Mouse (Mus musculus) hindbrain, embryonic 15.5 days (tissue): Measurements from ENCODE around the gene Hpse2. TPM values are rescaled to one million over a fixed set of nuclear protein-coding genes. Genes with fewer than 3 reads are reported as not detected.
A peak's percentile ranks its signal among the peaks of the same experiment; 100 is the strongest.

ENCODE experiments used
- ATAC-seq: fragments of 200-750 bp; cut with Nextera tagmentation; 2 replicates; pipeline ENCODE4 v1.8.0; 2017; ENCODE audit warnings: low read depth, moderate number of reproducible peaks, moderate TSS enrichment; ENCODE audit not compliant: low FRiP score
- H3K27ac ChIP-seq: fragments of 300-500 bp; sonication (generic); replicated peaks from 2 replicates; pipeline ENCODE4 v1.5.1; 2015; ENCODE audit warnings: mild to moderate bottlenecking, inconsistent platforms
- H3K27me3 ChIP-seq: fragments of 300-500 bp; sonication (generic); 2 replicates; pipeline ENCODE4 v1.6.1; 2015; ENCODE audit warnings: control low read depth, inconsistent platforms
- H3K36me3 ChIP-seq: fragments of 300-500 bp; sonication (generic); 2 replicates; pipeline ENCODE4 v1.6.1; 2015; ENCODE audit warnings: control low read depth, inconsistent platforms
- H3K4me1 ChIP-seq: fragments of 300-500 bp; sonication (generic); replicated peaks from 2 replicates; pipeline ENCODE4 v1.6.1; 2015; ENCODE audit warnings: control low read depth, inconsistent platforms
- H3K4me2 ChIP-seq: fragments of 300-500 bp; sonication (generic); 2 replicates; pipeline ENCODE4 v1.6.1; 2015; ENCODE audit warnings: moderate library complexity, mild to moderate bottlenecking, inconsistent platforms
- H3K4me3 ChIP-seq: fragments of 300-500 bp; sonication (generic); 2 replicates; pipeline ENCODE4 v1.5.1; 2015; ENCODE audit warnings: mild to moderate bottlenecking, inconsistent platforms
- H3K9ac ChIP-seq: fragments of 300-500 bp; sonication (generic); 2 replicates; pipeline ENCODE4 v1.6.1; 2015; ENCODE audit warnings: inconsistent platforms
- H3K9me3 ChIP-seq: fragments of 300-500 bp; sonication (generic); 2 replicates; pipeline ENCODE4 v1.6.1; 2016; ENCODE audit warnings: control low read depth, inconsistent platforms
- WGBS: fragments of 180-500 bp; shearing (Covaris S2); methylation state at CpG from one replicate; pipeline ENCODE4 v1.1.7; 2015; 5-methylcytosine and 5-hydroxymethylcytosine counted together
- polyA plus RNA-seq: library from polyadenylated mRNA; unstranded; fragments of >200 nt; fragmentation: Nextera tagmentation; extraction: Ambion mirVana; gene quantifications from 2 replicates; pipeline ENCODE4 v1.2.1, GENCODE M21; 2015

Gene Hpse2
- polyA plus RNA-seq, 1 experiment from 2014 or later: 0.32 TPM

DNA sequence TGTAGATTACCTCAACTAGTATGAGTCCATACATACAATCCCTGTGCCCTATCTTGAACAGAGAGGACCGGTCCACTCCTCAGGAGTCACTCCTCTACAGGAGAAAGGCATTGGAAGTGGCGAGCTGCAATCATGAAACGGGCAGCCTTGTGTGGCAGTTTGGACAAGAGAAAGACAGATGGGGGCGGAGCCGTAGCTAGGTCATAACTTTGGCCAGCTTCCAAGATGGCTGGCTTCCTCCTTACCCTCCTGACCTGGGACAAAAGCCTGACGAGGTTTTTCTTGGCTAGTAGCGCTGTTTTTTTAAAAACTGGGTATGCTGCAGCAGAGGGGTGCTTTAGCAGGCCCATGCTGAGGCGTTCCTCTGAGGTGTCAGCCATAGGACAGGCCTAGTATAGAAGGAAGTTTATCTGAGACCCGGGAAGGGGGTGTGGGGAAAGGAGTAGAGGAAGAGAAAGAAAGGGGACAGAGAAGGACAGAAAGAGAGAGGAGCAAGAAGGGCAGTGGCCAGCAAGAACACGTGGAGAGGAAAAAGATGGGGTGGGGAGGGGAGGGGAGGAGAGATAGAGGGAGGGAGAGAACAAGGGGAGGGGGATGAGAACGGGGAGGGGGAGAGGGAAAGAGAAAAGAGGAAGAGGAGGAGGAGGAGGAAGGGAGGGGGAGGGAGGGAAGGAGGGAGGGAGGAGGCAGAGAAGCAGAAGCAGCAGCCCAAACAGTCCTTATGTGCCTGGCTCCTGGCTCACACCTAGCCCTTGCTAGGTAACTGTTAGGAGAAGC is 634.8 kb downstream of the Hpse2 start:
- ATAC-seq: peak; percentile 16; the same call in 1 of the 2 replicates
- Histone ChIP-seq H3K36me3 (no peaks in the 10 kb centered on the region), H3K27ac (peak overlapping the region; percentile 74), H3K27me3 (no peaks in the 10 kb centered on the region), H3K4me3 (no peak overlapping the region), H3K4me1 (peaks cover 27% of the 10 kb centered on the region), H3K4me2 (peak overlapping the region; percentile 57), H3K9me3 (no peaks in the 10 kb centered on the region), H3K9ac (no peak overlapping the region)
- 32% methylated on average over 11 of the region's 11 CpGs for WGBS

DNA sequence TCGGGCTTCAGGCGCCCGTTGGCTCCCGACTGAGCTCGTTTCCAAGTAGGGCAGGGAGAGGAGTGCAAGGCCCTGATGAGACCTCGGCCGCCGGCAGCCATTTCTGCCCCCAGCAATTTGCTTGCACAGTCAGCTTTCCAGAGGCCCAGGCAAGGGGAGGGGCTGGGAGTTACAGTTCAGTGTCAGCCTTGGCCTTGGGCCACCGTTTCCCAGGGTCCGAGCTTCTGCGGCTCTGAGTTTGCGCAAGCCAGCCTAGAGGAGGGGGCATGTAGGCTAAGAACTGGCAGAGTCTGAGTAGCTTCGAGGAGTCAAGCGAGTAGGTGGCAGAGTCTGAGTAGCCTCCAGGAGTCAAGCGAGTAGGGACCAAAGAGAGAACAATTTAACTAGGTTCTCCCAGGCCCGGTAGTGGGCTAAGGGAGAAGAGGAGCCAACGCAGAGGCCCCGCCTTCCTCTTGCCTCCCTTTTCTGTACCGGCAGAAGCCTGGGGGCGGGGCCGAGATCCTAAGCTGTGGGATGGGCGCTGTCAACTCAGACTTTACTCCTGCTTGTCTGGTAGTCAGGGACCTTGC is 635.7 kb downstream of the Hpse2 start, which contains the start of gene Pyroxd2:
Gene Pyroxd2 (minus strand): TSS at position 413 of the 569 bp plus-strand sequence.
- Histone ChIP-seq H3K9me3 (no peaks in the 10 kb centered on the region), H3K36me3 (no peaks in the 10 kb centered on the region), H3K27me3 (no peaks in the 10 kb centered on the region), H3K4me1 (peaks cover 27% of the 10 kb centered on the region), H3K9ac (peak within 1 kb of the TSS; percentile 40), H3K4me3 (peak within 1 kb of the TSS; percentile 34), H3K4me2 (peak within 1 kb of the TSS; percentile 57), H3K27ac (peak within 1 kb of the TSS; percentile 74)
- WGBS: 2% methylated on average over 22 of the region's 22 CpGs
- peak; percentile 91 for ATAC-seq

DNA sequence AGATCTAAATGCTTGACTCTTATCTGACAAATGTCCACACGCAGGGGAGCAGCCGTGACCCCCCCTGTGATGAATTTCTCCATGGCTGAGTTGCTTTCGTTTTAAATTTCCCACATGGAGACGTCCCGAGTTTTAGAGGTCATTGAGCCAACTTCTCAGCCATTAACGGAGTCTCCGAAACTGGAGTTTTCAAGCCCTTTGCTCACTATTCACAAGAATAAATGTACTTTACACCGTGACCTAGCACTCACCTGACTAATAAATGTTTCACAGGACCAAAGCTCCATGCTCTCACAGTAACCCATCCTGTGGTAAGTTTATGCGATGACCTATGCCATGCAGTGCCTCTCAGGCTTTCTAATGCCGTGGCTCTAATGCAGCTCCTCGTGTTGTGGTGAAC is 638.0 kb downstream of the Hpse2 start:
- no peaks in the 10 kb centered on the region for H3K9me3 ChIP-seq
- no peaks in the 10 kb centered on the region for H3K27me3 ChIP-seq
- no peak overlapping the region for H3K27ac ChIP-seq
- H3K36me3 ChIP-seq: no peaks in the 10 kb centered on the region
- 72% methylated on average over 11 of the region's 11 CpGs for WGBS
- ATAC-seq: no peak
- H3K4me3 ChIP-seq: no peak overlapping the region
- peaks cover 22% of the 10 kb centered on the region for H3K4me1 ChIP-seq
- no peak overlapping the region for H3K9ac ChIP-seq
- no peak overlapping the region for H3K4me2 ChIP-seq

DNA sequence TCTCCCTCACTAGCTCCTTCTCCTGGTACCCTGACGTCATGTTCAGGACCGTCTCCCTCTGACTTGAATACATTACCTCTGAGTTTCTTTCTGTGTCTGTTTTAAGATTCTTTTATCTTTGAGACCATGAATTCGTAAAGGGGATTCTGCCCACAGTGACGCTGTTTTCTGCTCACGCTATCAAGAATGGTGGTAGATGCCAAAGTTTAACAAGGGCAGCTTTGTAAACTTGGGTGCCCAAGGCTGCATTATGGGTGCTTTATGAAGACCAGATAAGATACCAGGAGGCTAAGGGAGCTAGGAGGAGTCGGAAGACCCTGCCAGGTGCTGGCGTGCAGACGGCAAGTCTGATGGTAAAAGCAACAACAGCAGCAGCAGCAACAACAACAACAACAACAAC is 641.5 kb downstream of the Hpse2 start:
- no peak for ATAC-seq

DNA sequence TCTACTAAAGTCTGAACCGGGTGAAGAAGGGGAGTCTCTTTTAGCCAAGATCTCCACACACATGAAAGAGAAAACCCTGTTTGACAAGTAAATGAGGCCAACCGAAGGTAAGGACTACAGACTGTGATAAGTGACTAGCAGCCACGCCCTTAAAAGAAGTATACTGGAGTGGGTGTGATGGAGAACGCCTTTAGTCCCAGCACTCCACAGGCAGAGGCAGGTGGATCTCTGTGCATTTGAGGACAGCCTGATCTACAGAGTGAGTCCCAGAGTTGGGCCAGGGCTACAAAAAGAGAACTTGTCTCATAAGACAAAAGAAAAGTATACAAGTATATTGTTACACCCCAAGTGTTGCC is 642.3 kb downstream of the Hpse2 start:
- no peak overlapping the region for H3K4me2 ChIP-seq
- H3K36me3 ChIP-seq: no peaks in the 10 kb centered on the region
- no peak overlapping the region for H3K9ac ChIP-seq
- WGBS: 83% methylated on average over 4 of the region's 4 CpGs
- peaks cover 9% of the 10 kb centered on the region for H3K4me1 ChIP-seq
- H3K9me3 ChIP-seq: no peaks in the 10 kb centered on the region
- H3K27ac ChIP-seq: no peak overlapping the region
- peaks cover 6% of the 10 kb centered on the region; the same call in 1 of the 2 replicates for H3K27me3 ChIP-seq
- ATAC-seq: no peak
- no peak overlapping the region for H3K4me3 ChIP-seq

More for the DNA sequence above, 641.5 kb downstream of the Hpse2 start:
- Histone ChIP-seq H3K4me1 (peaks cover 14% of the 10 kb centered on the region), H3K27ac (no peak overlapping the region), H3K36me3 (no peaks in the 10 kb centered on the region), H3K4me2 (no peak overlapping the region), H3K9me3 (no peaks in the 10 kb centered on the region), H3K27me3 (peaks cover 6% of the 10 kb centered on the region; the same call in 1 of the 2 replicates), H3K4me3 (no peak overlapping the region), H3K9ac (no peak overlapping the region)
- 94% methylated on average over 8 of the region's 8 CpGs for WGBS

DNA sequence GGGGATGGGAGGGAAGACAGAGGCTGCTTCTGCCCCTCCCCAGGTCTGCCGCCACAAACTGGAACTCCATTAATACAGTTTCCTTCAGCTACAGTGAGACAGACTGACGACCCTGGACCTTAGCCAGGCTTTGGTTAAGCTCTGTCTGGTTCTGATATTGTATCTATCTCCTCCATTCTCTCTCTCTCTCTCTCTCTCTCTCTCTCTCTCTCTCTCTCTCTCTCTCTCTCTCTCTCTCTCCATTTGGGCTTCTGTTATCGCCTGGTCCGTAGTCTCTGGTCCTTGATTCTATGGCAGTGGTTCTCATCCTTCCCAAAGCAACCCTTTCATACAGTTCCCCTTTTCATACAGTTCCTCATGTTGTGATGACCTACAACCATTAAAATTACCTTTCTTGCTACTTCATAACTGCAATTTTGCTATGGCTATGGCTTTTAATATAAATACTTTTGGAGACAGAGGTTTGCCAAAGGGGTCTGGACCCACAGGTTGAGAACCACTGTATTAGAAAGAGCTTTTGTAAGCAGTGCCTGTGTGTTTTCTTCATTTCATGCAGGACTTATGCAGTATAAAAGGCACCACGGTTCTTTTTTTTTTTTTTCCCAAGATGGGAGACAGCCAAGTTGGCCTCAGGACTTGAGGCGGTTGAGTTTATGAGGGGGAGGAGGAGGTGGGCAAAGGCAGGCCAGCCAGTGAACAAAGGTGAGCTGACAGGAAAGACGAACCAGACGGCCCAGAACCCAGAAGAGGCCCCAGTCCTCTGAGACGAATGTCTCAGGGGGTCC is 642.9 kb downstream of the Hpse2 start:
- H3K9ac ChIP-seq: no peak overlapping the region
- peaks cover 6% of the 10 kb centered on the region; the same call in 1 of the 2 replicates for H3K27me3 ChIP-seq
- no peak overlapping the region for H3K4me3 ChIP-seq
- H3K4me1 ChIP-seq: peaks cover 9% of the 10 kb centered on the region
- ATAC-seq: no peak
- H3K36me3 ChIP-seq: no peaks in the 10 kb centered on the region
- H3K9me3 ChIP-seq: no peaks in the 10 kb centered on the region
- H3K4me2 ChIP-seq: no peak overlapping the region
- 64% methylated on average over 9 of the region's 9 CpGs for WGBS
- no peak overlapping the region for H3K27ac ChIP-seq

DNA sequence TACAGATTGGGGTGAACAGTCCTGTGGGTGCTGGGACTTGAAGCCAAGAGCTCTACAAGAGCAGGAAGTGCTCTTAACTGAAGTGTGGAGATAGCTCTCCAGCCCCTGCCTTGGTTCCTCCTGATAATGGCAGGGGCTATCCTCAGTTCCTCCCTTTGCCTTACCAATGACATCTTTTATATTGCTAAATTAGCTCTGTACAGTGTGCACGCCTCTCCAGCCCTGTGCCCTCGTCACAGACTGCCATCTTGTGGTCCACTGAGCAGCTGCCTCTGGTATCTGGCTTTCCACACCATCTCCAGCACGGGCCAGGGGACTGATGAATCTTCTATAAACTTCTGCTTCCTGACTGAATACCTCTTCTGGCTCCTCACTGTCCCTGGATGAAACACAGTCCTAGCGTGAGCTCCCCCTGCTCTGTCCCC is 644.0 kb downstream of the Hpse2 start:
- H3K4me3 ChIP-seq: no peak overlapping the region
- peaks cover 9% of the 10 kb centered on the region for H3K4me1 ChIP-seq
- no peaks in the 10 kb centered on the region for H3K36me3 ChIP-seq
- H3K27ac ChIP-seq: no peak overlapping the region
- H3K27me3 ChIP-seq: peaks cover 6% of the 10 kb centered on the region; the same call in 1 of the 2 replicates
- ATAC-seq: peak; percentile 81; the same call in 1 of the 2 replicates
- WGBS: 21% methylated on average over 4 of the region's 4 CpGs
- H3K4me2 ChIP-seq: no peak overlapping the region
- H3K9me3 ChIP-seq: no peaks in the 10 kb centered on the region
- H3K9ac ChIP-seq: no peak overlapping the region

DNA sequence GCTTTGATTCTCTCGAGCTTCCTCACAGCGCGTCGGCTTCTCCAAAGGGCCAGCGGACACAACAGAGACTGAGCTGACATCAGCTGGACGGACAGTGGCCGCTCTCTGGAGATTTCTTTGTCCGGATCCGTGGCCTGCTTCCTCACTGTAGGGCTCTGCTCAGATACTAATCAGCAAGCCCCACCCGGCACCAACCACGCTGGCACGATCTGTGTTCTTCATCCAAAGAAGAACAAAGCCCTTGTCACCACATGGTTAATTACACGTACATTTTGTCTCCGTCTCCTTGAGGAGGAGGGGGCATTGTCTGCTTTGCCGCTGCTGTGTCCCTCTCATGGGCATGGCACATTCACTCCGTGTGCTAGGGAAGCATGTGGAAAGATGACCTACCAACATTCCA is 644.9 kb downstream of the Hpse2 start:
- no peak overlapping the region for H3K9ac ChIP-seq
- H3K9me3 ChIP-seq: no peaks in the 10 kb centered on the region
- no peak; the same call in 1 of the 2 replicates for ATAC-seq
- H3K4me3 ChIP-seq: no peak overlapping the region
- peak overlapping the region; percentile 5 for H3K4me2 ChIP-seq
- peaks cover 6% of the 10 kb centered on the region; the same call in 1 of the 2 replicates for H3K27me3 ChIP-seq
- no peak overlapping the region for H3K27ac ChIP-seq
- 25% methylated on average over 16 of the region's 16 CpGs for WGBS
- H3K36me3 ChIP-seq: no peaks in the 10 kb centered on the region
- peaks cover 9% of the 10 kb centered on the region for H3K4me1 ChIP-seq

DNA sequence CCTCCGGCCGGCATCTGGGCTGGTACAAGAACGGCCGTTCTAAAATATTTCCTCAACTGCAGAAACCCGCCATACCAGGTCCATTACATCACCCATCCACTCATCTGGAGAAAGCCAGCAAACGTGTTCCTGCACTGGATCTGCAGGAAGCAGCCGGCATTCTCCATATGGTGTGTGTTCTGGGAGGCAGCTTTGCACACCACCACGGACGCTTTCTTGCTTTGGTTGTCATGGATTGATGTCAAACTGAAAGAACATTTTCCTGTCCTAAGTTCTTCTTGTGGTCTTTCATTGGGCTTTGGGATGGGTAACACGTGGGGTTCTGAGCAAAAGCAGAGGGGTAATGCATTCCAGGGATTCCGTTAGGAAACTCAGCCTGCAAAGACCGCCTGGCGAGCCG is 646.3 kb downstream of the Hpse2 start:
- H3K9ac ChIP-seq: no peak overlapping the region
- WGBS: 83% methylated on average over 14 of the region's 14 CpGs
- no peaks in the 10 kb centered on the region for H3K36me3 ChIP-seq
- no peak overlapping the region for H3K4me2 ChIP-seq
- H3K9me3 ChIP-seq: no peaks in the 10 kb centered on the region
- no peak overlapping the region for H3K27ac ChIP-seq
- H3K4me3 ChIP-seq: no peak overlapping the region
- no peak for ATAC-seq
- peaks cover 6% of the 10 kb centered on the region; the same call in 1 of the 2 replicates for H3K27me3 ChIP-seq
- H3K4me1 ChIP-seq: peaks cover 9% of the 10 kb centered on the region

DNA sequence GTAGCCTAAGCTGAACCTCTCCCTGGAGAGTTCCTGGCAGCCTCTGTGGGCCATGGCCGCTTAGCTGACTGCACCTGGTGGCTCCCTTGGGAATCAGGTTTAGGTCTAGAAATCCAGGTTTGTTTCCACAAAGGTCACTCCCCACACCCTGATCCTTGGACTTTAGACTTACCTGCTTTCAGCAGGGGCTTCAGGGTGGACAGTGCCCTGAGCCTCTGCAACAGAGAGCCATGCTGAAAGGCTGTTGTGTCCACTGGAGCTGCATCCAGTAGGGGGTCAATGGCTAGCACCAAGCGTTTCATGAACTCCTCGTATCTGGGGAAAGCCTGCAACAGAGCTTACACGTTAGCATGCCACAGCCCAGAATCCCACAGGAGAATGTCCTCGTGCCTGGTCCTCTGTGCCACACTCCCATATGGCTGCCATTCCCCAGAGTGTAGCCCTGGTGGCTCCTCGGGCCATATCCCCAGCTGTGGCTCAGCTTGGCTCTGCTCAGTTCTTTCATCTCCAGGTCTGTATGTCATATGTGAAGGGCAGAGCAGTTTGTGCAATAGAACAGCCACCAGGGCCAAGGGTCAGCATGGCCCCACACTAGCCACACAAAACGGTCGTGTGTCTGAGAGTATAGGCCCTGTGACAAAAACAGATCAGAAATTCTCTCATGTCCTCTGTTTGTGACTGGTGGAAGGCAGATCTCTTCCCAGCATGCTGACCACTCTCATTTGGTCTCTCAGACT is 647.8 kb downstream of the Hpse2 start:
- Histone ChIP-seq H3K4me3 (no peak overlapping the region), H3K27ac (no peak overlapping the region), H3K36me3 (no peaks in the 10 kb centered on the region), H3K27me3 (peaks cover 6% of the 10 kb centered on the region; the same call in 1 of the 2 replicates), H3K9me3 (no peaks in the 10 kb centered on the region), H3K4me2 (no peak overlapping the region), H3K4me1 (peaks cover 9% of the 10 kb centered on the region), H3K9ac (no peak overlapping the region)
- no peak for ATAC-seq
- 73% methylated on average over 8 of the region's 8 CpGs for WGBS

DNA sequence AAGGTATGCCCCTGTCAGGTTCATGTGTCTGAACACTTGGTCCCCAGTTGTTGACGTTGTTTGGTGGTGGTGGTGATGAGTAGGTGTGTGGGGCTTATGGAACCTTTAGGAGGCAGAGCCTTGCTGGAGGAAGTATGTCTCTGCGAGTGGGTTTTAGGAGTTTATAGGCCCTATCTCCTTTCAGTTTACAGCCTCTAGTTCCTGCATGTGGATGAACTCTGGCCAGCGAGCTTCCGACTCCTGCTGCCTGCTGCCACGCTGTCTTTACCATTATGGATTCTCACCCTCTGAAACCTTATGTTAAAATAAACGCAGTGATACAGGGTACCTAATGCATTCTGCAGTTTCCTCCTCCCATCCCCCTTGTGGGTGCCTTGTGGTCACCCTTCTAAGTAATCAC is 648.4 kb downstream of the Hpse2 start:
- Histone ChIP-seq H3K27me3 (peaks cover 6% of the 10 kb centered on the region; the same call in 1 of the 2 replicates), H3K36me3 (no peaks in the 10 kb centered on the region), H3K4me2 (no peak overlapping the region), H3K9ac (no peak overlapping the region), H3K4me1 (peaks cover 9% of the 10 kb centered on the region), H3K9me3 (no peaks in the 10 kb centered on the region), H3K4me3 (no peak overlapping the region), H3K27ac (no peak overlapping the region)
- no peak for ATAC-seq
- 93% methylated on average over 6 of the region's 6 CpGs for WGBS
